Mouse (Mus musculus): ENCODE measurements around the gene Olfr38. TPM values are rescaled to one million over a fixed set of nuclear protein-coding genes. Genes with fewer than 3 reads are reported as not detected.

The Olfr38 gene
- not detected in 2 replicates for polyA plus RNA-seq (2015; fragmentation: Nextera tagmentation; extraction: Ambion mirVana)

DNA sequence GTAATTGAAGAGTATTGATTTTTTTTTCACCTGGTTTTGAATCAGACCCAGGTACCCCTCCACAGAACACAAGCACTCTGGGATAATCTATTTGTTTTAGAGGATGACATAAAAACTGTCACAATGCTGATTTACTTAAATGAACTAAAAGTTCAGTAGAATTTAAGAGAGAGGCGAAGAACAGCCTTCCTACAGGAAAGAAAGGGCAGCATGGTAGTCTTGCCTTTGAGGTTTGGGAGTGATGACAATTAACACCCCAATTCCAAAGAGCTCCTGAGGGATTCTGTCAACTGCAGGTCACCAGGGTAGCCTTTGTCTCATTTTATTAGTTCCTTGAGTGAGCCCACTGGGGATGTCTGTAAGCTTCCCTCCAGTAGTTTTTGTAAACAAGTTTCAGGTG lies at the start of gene Olfr38:
TSS of gene Olfr38 (plus strand) at position 301 of the 400 bp plus-strand sequence.
- no peak within 1 kb of the TSS for H3K9ac ChIP-seq
- H3K4me1 ChIP-seq: no peaks in the 10 kb centered on the region
- 76% methylated on average over 1 of the region's 1 CpGs for WGBS
- H3K27me3 ChIP-seq: no peaks in the 10 kb centered on the region
- no peak for ATAC-seq
- no peak within 1 kb of the TSS for H3K4me2 ChIP-seq
- no peaks in the 10 kb centered on the region for H3K9me3 ChIP-seq (replicated peaks)
- H3K4me3 ChIP-seq: no peak within 1 kb of the TSS
- H3K36me3 ChIP-seq (ENCODE audit: poor library complexity, severe bottlenecking): no peaks in the 10 kb centered on the region
- H3K27ac ChIP-seq: no peak within 1 kb of the TSS

DNA sequence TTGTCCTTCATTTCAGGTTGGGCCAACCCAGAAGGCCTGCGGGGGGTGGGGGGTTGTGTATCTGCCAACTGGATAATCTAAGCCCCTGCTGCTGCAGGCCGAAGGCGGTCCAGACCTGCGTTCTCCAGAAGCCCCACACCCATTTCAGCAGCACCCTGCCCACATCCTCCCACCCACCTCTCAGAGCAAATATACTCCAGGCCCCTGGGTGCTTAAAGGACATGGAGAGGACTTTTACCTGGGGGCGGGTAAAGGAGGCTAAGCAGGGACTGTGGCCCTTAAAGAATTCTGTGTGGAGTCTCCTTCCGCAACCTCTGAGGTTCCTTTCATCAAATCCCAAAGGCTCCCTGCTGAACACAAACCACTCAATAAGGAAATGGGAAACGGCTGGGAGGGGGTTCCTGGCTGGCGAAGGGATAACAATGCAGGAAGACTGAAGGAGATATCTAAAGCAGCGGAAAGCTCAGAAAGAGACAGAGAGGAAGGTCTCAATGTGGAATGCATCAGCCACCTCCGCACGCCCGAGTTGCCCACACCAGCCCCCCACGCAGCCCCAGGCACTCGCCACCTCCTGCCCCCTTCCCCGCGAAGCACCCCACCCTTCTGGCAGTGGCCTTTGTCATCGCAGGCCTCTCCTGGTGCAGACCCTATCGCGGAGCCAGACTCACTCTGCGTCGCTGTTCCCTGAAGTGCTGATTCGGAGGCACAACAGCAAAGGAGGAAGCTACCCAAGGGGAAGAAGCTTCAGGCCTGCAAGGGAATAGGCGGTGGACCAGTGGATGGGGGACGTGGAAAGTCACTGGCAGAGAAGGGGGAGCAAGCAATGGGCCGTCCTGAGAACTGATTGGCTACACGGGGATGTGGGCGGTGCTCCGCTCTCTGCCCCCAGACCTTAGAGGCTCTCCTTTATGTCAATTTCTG lies 46.7 kb upstream of the Olfr38 start, which contains the start of gene Tcaf1:
TSS of gene Tcaf1 (minus strand) at position 798 of the 921 bp plus-strand sequence.
- peak within 1 kb of the TSS; percentile 75 for H3K4me3 ChIP-seq
- H3K4me1 ChIP-seq: peaks cover 18% of the 10 kb centered on the region
- WGBS: under 1% methylated on average over 28 of the region's 28 CpGs
- H3K36me3 ChIP-seq (ENCODE audit: poor library complexity, severe bottlenecking): no peaks in the 10 kb centered on the region
- H3K9me3 ChIP-seq (replicated peaks): no peaks in the 10 kb centered on the region
- H3K9ac ChIP-seq: peak within 1 kb of the TSS; percentile 93
- H3K4me2 ChIP-seq: peak within 1 kb of the TSS; percentile 75
- no peaks in the 10 kb centered on the region for H3K27me3 ChIP-seq
- H3K27ac ChIP-seq: peak within 1 kb of the TSS; percentile 97
- ATAC-seq: peak; percentile 100

DNA sequence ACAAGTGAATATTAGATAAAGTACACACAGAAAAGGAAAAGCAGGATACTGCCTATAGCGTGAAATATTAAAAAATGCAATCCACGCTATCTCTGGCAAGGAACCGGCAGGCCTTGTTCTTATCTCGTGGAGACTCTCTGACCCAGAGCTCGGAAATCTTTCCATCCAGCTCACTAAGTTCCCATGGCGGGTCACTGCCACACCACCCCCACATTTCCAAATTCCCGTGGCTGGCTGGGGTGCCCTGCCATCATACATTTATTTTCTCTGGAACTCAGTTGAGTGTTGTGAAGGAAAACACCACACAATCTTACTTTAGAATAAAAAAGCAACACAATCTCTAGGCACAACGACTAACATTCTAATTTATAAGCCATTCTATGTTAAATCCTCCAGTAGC lies 41.5 kb upstream of the Olfr38 start:
- Histone ChIP-seq H3K27me3 (no peaks in the 10 kb centered on the region), H3K9ac (no peak overlapping the region), H3K9me3 (replicated peaks) (no peaks in the 10 kb centered on the region), H3K36me3 (ENCODE audit: poor library complexity, severe bottlenecking) (no peaks in the 10 kb centered on the region), H3K4me1 (no peaks in the 10 kb centered on the region), H3K4me3 (no peak overlapping the region), H3K27ac (no peak overlapping the region), H3K4me2 (no peak overlapping the region)
- 77% methylated on average over 8 of the region's 8 CpGs for WGBS
- no peak for ATAC-seq

DNA sequence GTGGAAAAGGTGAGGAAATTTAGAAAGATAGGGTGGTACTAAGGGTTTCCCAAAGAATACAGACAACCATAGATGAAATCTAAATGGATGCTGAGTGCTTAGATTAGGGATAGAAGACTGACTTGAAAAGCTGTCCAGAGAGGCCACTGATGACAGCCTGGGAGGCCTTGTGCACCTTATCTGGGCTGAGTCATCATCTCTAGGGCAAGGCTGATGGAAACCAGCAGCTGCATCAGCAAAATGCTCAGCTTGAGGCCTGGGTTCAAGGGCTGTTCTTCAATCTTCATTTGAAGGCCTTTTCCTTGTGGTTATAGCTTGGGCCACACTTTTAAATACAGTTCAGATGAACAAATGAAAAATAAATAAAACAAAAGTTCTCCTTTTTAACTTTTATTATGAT lies 38.2 kb upstream of the Olfr38 start:
- no peaks in the 10 kb centered on the region for H3K9me3 ChIP-seq (replicated peaks)
- H3K36me3 ChIP-seq (ENCODE audit: poor library complexity, severe bottlenecking): no peaks in the 10 kb centered on the region
- H3K27ac ChIP-seq: no peak overlapping the region
- H3K4me3 ChIP-seq: no peak overlapping the region
- H3K4me2 ChIP-seq: no peak overlapping the region
- no peaks in the 10 kb centered on the region for H3K4me1 ChIP-seq
- no peak for ATAC-seq
- no peaks in the 10 kb centered on the region for H3K27me3 ChIP-seq
- H3K9ac ChIP-seq: no peak overlapping the region

DNA sequence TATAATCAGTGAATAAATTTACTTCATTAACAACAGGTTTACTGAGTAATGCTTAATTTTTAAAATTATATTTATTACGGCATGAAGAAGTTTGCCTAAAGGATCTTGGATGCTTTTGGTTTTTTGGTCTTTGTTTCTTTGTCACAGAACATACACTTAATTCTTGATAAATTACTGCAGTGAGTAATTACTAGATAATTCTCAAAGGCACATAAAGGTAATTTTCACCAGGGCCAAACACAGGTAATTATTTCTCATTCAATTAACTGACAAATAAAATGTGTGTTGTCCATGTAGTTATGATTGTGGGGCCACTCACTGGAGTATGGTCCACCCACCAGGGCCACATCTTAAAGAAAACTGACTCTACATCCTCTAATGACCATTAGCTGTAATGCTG lies 17.1 kb upstream of the Olfr38 start, which contains the start of gene Olfr453:
TSS of gene Olfr453 (plus strand) at position 301 of the 400 bp plus-strand sequence.
- Histone ChIP-seq H3K27me3 (no peaks in the 10 kb centered on the region), H3K27ac (no peak within 1 kb of the TSS), H3K9me3 (replicated peaks) (no peaks in the 10 kb centered on the region), H3K36me3 (ENCODE audit: poor library complexity, severe bottlenecking) (no peaks in the 10 kb centered on the region), H3K4me2 (no peak within 1 kb of the TSS), H3K9ac (no peak within 1 kb of the TSS), H3K4me1 (no peaks in the 10 kb centered on the region), H3K4me3 (no peak within 1 kb of the TSS)
- no peak for ATAC-seq
- 98% methylated on average over 1 of the region's 1 CpGs for WGBS

DNA sequence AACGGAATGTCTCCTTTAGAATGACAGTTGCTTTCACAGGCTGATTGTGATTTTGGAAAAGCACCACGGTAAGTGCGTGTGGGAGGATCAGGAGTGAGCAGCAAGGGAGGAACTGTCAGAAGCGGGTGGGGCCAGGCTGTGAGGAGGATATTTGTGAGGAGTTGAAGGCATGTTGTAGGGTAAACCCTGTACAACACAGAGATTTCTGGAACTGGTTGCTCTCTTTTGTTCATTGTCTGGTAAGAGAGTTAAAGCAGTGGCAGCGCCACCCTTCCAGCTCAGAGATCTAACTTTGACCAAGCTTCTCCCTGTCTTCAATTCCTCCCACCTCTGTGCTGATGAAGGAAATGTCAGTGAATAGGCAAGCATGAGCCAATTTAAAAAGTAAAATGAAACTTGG lies 13.9 kb upstream of the Olfr38 start:
- Histone ChIP-seq H3K27me3 (no peaks in the 10 kb centered on the region), H3K36me3 (ENCODE audit: poor library complexity, severe bottlenecking) (no peaks in the 10 kb centered on the region), H3K9me3 (replicated peaks) (no peaks in the 10 kb centered on the region), H3K4me1 (no peaks in the 10 kb centered on the region), H3K4me3 (no peak overlapping the region), H3K9ac (no peak overlapping the region), H3K4me2 (no peak overlapping the region), H3K27ac (no peak overlapping the region)
- ATAC-seq: no peak
- 79% methylated on average over 5 of the region's 5 CpGs for WGBS

DNA sequence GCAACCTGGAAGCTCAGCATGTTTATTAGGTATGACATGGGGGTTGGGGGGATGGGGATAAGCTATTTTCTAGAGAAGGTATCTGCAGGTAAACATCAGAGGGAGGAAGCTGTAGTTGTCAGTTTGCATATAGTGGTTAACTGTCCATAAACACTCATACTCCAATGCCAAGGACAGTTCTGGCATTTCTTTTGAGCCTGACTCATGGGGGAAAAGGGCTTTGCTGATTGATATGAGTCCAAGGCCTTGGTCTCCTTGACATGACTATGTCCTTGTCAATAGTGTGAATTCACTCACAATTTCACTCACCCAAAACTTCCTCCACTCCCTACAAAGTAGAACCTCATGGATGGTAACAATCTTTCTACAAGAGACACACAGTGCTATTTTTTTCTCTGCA lies 8.4 kb upstream of the Olfr38 start:
- H3K9ac ChIP-seq: no peak overlapping the region
- no peaks in the 10 kb centered on the region for H3K4me1 ChIP-seq
- no peak overlapping the region for H3K4me2 ChIP-seq
- H3K4me3 ChIP-seq: no peak overlapping the region
- H3K36me3 ChIP-seq (ENCODE audit: poor library complexity, severe bottlenecking): no peaks in the 10 kb centered on the region
- no peaks in the 10 kb centered on the region for H3K9me3 ChIP-seq (replicated peaks)
- no peak for ATAC-seq
- no peak overlapping the region for H3K27ac ChIP-seq
- H3K27me3 ChIP-seq: no peaks in the 10 kb centered on the region

DNA sequence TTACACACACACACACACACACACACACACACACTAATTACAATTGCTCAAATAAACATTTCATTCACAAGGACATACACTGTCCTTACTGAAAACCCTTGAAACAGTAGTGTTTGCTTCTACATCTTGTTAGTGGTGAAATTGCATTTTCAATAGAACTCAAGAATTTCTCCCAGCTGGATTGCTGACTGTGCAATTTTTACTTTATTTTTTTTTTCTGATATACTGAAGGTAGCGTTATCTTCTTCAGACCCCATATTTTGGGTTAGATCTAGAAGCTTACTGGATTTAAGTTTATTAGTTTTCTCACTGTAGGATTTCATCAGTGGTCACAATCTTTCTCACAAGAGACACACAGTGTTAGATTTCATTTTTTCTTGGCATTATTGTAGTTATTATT lies 20.9 kb downstream of the Olfr38 start:
- H3K9ac ChIP-seq: no peak overlapping the region
- H3K27ac ChIP-seq: no peak overlapping the region
- no peaks in the 10 kb centered on the region for H3K36me3 ChIP-seq (ENCODE audit: poor library complexity, severe bottlenecking)
- ATAC-seq: no peak
- H3K4me1 ChIP-seq: no peaks in the 10 kb centered on the region
- 83% methylated on average over 1 of the region's 1 CpGs for WGBS
- no peak overlapping the region for H3K4me2 ChIP-seq
- H3K9me3 ChIP-seq (replicated peaks): no peaks in the 10 kb centered on the region
- H3K4me3 ChIP-seq: no peak overlapping the region
- no peaks in the 10 kb centered on the region for H3K27me3 ChIP-seq

DNA sequence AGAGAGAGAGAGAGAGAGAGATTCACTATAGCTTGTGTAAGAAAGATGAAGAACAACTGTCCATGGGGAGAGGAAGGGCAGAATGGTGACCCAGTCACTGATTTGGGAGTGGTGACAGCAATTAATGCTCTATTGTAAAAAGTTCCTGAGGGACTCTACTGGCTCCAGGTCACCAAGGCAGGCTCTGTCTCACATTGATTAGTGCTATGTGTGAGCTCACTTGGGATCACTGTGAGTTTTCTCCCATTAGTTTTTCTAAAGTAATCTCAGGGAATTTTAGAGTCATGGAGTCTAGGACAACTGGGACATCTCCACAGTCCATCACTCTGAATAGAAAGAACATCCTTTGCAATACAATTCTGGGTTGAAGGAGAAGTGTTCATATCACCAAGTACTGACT lies 28.6 kb downstream of the Olfr38 start, which contains the start of gene Olfr452:
TSS of gene Olfr452 (plus strand) at position 301 of the 400 bp plus-strand sequence.
- no peaks in the 10 kb centered on the region for H3K36me3 ChIP-seq (ENCODE audit: poor library complexity, severe bottlenecking)
- no peak within 1 kb of the TSS for H3K9ac ChIP-seq
- H3K4me3 ChIP-seq: no peak within 1 kb of the TSS
- H3K4me1 ChIP-seq: no peaks in the 10 kb centered on the region
- ATAC-seq: no peak
- H3K9me3 ChIP-seq (replicated peaks): no peaks in the 10 kb centered on the region
- no peak within 1 kb of the TSS for H3K4me2 ChIP-seq
- H3K27ac ChIP-seq: no peak within 1 kb of the TSS
- no peaks in the 10 kb centered on the region for H3K27me3 ChIP-seq

DNA sequence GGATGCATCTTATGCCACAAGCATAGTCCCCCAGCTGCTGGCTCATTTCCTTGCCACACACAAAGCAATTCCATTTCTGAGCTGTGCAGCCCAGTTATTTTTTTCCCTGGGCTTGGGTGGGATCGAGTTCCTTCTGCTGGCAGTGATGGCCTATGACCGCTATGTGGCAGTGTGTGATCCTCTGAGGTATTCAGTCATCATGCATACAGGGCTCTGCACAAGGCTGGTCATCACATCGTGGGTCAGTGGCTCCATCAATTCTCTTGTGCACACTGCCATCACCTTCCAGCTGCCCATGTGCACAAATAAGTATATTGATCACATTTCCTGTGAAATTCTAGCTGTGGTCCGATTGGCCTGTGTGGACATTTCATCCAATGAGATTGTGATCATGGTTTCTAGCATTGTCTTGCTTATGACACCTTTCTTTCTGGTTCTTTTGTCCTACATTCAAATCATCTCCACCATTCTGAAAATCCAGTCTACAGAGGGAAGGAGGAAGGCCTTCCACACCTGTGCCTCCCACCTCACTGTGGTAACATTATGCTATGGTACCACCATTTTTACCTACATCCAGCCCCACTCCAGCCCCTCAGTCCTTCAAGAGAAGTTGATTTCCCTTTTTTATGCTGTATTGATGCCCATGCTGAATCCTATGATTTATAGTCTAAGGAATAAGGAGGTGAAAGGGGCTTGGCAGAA lies 34.2 kb downstream of the Olfr38 start:
- ATAC-seq: peak; percentile 69
- Histone ChIP-seq H3K36me3 (ENCODE audit: poor library complexity, severe bottlenecking) (no peaks in the 10 kb centered on the region), H3K4me2 (no peak overlapping the region), H3K27me3 (no peaks in the 10 kb centered on the region), H3K4me3 (no peak overlapping the region), H3K9ac (no peak overlapping the region), H3K9me3 (replicated peaks) (no peaks in the 10 kb centered on the region), H3K4me1 (no peaks in the 10 kb centered on the region), H3K27ac (no peak overlapping the region)
- 51% methylated on average over 4 of the region's 4 CpGs for WGBS

DNA sequence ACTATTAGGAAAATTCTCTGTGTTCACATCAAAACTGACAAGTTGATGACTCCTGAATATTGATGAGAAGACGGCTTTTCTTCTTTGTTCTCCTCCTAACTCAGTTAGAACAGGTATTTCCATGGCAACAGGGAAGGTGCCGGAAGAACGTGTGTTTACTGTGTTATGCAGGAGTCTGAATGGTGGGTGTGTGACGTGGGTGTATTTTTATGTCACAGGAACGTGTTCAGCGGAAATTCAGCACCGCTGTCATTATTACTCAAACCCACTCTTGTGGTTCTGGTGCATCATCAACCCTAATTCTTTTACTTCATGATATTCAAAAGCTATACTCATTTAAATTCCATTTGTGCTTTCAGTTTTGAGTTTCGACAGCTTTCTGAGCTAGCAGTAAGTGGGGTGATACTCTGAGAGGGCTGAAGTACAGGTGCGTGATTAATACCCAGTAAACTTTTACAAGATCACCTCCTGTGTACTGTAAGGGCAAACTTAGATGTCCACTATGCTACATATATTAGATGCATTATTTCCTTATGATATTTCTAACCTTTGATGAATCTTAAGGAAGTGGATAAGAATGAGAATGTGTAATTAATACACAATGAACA lies 34.8 kb downstream of the Olfr38 start:
- WGBS: 72% methylated on average over 9 of the region's 9 CpGs

DNA sequence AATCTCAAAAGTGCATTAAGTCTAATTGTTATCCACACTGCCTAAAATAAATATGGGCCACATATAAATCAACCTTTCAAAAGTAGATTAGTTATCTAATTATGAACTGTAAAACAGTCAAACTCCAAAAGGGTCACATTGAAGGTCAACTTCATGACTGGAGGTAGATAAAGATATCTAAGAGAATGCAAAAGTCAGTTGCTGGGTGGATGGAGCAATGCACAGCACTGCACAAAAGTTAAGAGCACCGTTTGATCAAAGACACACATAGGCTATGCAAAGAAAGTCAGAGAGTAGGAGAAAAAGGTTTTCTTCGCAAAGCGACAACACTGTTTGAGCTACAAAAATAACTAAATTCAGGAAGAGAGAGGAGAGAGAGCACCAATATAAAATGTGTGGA lies 38.8 kb downstream of the Olfr38 start:
- H3K4me1 ChIP-seq: no peaks in the 10 kb centered on the region
- WGBS: 88% methylated on average over 3 of the region's 3 CpGs
- no peak overlapping the region for H3K9ac ChIP-seq
- H3K9me3 ChIP-seq (replicated peaks): no peaks in the 10 kb centered on the region
- no peaks in the 10 kb centered on the region for H3K36me3 ChIP-seq (ENCODE audit: poor library complexity, severe bottlenecking)
- no peak overlapping the region for H3K27ac ChIP-seq
- ATAC-seq: no peak
- no peaks in the 10 kb centered on the region for H3K27me3 ChIP-seq
- no peak overlapping the region for H3K4me2 ChIP-seq
- no peak overlapping the region for H3K4me3 ChIP-seq

More for the DNA sequence above, 34.8 kb downstream of the Olfr38 start:
- no peaks in the 10 kb centered on the region for H3K9me3 ChIP-seq (replicated peaks)
- peak; percentile 91 for ATAC-seq
- no peak overlapping the region for H3K9ac ChIP-seq
- no peaks in the 10 kb centered on the region for H3K4me1 ChIP-seq
- H3K4me2 ChIP-seq: no peak overlapping the region
- no peaks in the 10 kb centered on the region for H3K27me3 ChIP-seq
- no peak overlapping the region for H3K4me3 ChIP-seq
- H3K36me3 ChIP-seq (ENCODE audit: poor library complexity, severe bottlenecking): no peaks in the 10 kb centered on the region
- no peak overlapping the region for H3K27ac ChIP-seq

Data from forebrain, embryonic 13.5 days (tissue).